Mouse (Mus musculus) cerebellum, adult 2 months (tissue): ENCODE results near the gene Rnf220.

Experiments used
- CTCF ChIP-seq: fragments of 200-500 bp; IDR thresholded peaks from 2 replicates; pipeline ENCODE4 v1.5.1; 2011; ENCODE audit warnings: low read depth, mild to moderate bottlenecking, control low read depth, low read length, moderate library complexity, borderline replicate concordance; ENCODE audit not compliant: insufficient read depth
- POLR2A ChIP-seq: fragments of 200-500 bp; IDR thresholded peaks from 2 replicates; pipeline ENCODE4 v1.6.1; 2011; ENCODE audit warnings: low read length, control low read depth, borderline replicate concordance; ENCODE audit not compliant: insufficient read depth

GRCm38 (mm10) chr4:117224122-117224521 is 272.7 kb downstream of the Rnf220 start:
- TF ChIP-seq CTCF (no peak), POLR2A (no peak)
